Mouse (Mus musculus) testis, adult 2 months (tissue): ENCODE measurements around the gene Tssk1.

Experiments
- CTCF ChIP-seq: fragments of 200-500 bp; IDR thresholded peaks from 2 replicates; pipeline ENCODE4 v1.5.1; 2012; ENCODE audit warnings: low read depth, mild to moderate bottlenecking, inconsistent platforms, low read length, moderate library complexity; ENCODE audit not compliant: control insufficient read depth, insufficient read depth, insufficient replicate concordance
- POLR2A ChIP-seq: fragments of 200-500 bp; IDR thresholded peaks from 2 replicates; pipeline ENCODE4 v1.6.1; 2012; ENCODE audit warnings: low read depth, mild to moderate bottlenecking, inconsistent platforms, low read length, moderate library complexity; ENCODE audit not compliant: control insufficient read depth

GRCm38 (mm10) chr16:17889689-17890341 lies 4.2 kb upstream of the Tssk1 start:
- no peak for TF ChIP-seq POLR2A
- no peak for TF ChIP-seq CTCF
